Mouse (Mus musculus) embryonic facial prominence, embryonic 13.5 days (tissue): ENCODE measurements at regions not wholly inside any gene's neighbourhood (a gene's known extent, or its start where the extent isn't known, plus 50 kb on each side); places are given as distances from the start of the nearest gene placed in this dataset.
A peak's percentile ranks its signal among the peaks of the same experiment; 100 is the strongest.

Experiments
- ATAC-seq: fragments of 200-750 bp; cut with Nextera tagmentation; 2 replicates; pipeline ENCODE4 v1.8.0; 2017; ENCODE audit warnings: low read depth; ENCODE audit not compliant: insufficient number of reproducible peaks, insufficient read depth, low FRiP score, low TSS enrichment
- H3K27ac ChIP-seq: fragments of 300-500 bp; sonication (generic); 2 replicates; pipeline ENCODE4 v1.5.1; 2015; ENCODE audit warnings: moderate library complexity, mild to moderate bottlenecking, inconsistent platforms
- H3K27me3 ChIP-seq: fragments of 300-500 bp; sonication (generic); 2 replicates; pipeline ENCODE4 v1.6.1; 2015; ENCODE audit warnings: mild to moderate bottlenecking, inconsistent platforms
- H3K36me3 ChIP-seq: fragments of 300-500 bp; sonication (generic); 2 replicates; pipeline ENCODE4 v1.6.1; 2015; ENCODE audit warnings: mild to moderate bottlenecking, inconsistent platforms
- H3K4me1 ChIP-seq: fragments of 300-500 bp; sonication (generic); 2 replicates; pipeline ENCODE4 v1.6.1; 2015; ENCODE audit warnings: inconsistent platforms
- H3K4me2 ChIP-seq: fragments of 300-500 bp; sonication (generic); 2 replicates; pipeline ENCODE4 v1.6.1; 2015; ENCODE audit warnings: moderate library complexity, mild to moderate bottlenecking, inconsistent platforms
- H3K4me3 ChIP-seq: fragments of 300-500 bp; sonication (generic); 2 replicates; pipeline ENCODE4 v1.5.1; 2015; ENCODE audit warnings: mild to moderate bottlenecking, inconsistent platforms
- H3K9ac ChIP-seq: fragments of 300-500 bp; sonication (generic); 2 replicates; pipeline ENCODE4 v1.6.1; 2015; ENCODE audit warnings: mild to moderate bottlenecking, inconsistent platforms
- H3K9me3 ChIP-seq: fragments of 300-500 bp; sonication (generic); 2 replicates; pipeline ENCODE4 v1.6.1; 2016; ENCODE audit warnings: inconsistent platforms
- WGBS: fragments of 180-500 bp; shearing (Covaris S2); methylation state at CpG from one replicate; pipeline ENCODE4 v1.1.7; 2015; ENCODE audit warnings: mixed read lengths; 5-methylcytosine and 5-hydroxymethylcytosine counted together

GRCm38 (mm10) chr15:52483598-52484165 is 1401.0 kb upstream of the Gm7489 start:
- 0 out of 2 replicates have a peak, but pooled peaks cover 2% of the 10 kb centered on the region for H3K4me1 ChIP-seq
- 62% methylated on average over 5 of the region's 5 CpGs for WGBS
- H3K9ac ChIP-seq: no peak overlapping the region
- H3K36me3 ChIP-seq: no peaks in the 10 kb centered on the region
- no peaks in the 10 kb centered on the region for H3K27me3 ChIP-seq
- H3K9me3 ChIP-seq: no peaks in the 10 kb centered on the region
- no peak overlapping the region for H3K4me2 ChIP-seq
- no peak for ATAC-seq
- no peak overlapping the region for H3K4me3 ChIP-seq
- H3K27ac ChIP-seq: no peak overlapping the region

- Histone ChIP-seq H3K36me3 (no peaks in the 10 kb centered on the region), H3K4me2 (no peak overlapping the region), H3K9ac (no peak overlapping the region), H3K9me3 (no peaks in the 10 kb centered on the region), H3K4me1 (0 out of 2 replicates have a peak, but pooled peaks cover 2% of the 10 kb centered on the region), H3K4me3 (no peak overlapping the region), H3K27me3 (no peaks in the 10 kb centered on the region), H3K27ac (no peak overlapping the region)
- no peak for ATAC-seq
- 83% methylated on average over 5 of the region's 5 CpGs for WGBS
These were observed 1400.4 kb upstream of the Gm7489 start for GRCm38 (mm10) chr15:52484276-52484675.

GRCm38 (mm10) chr15:52505278-52505831 is 1379.4 kb upstream of the Gm7489 start:
- Histone ChIP-seq H3K4me3 (no peak overlapping the region), H3K27ac (no peak overlapping the region), H3K36me3 (no peaks in the 10 kb centered on the region), H3K9ac (no peak overlapping the region), H3K27me3 (no peaks in the 10 kb centered on the region), H3K4me2 (no peak overlapping the region), H3K4me1 (peaks cover 4% of the 10 kb centered on the region; the same call in 1 of the 2 replicates), H3K9me3 (no peaks in the 10 kb centered on the region)
- ATAC-seq: 0 out of 2 replicates have a peak, but pooled peaks have one; percentile 52
- 26% methylated on average over 9 of the region's 9 CpGs for WGBS

GRCm38 (mm10) chr15:52506930-52507329 is 1377.8 kb upstream of the Gm7489 start:
- peaks cover 4% of the 10 kb centered on the region; the same call in 1 of the 2 replicates for H3K4me1 ChIP-seq
- no peaks in the 10 kb centered on the region for H3K9me3 ChIP-seq
- no peak overlapping the region for H3K4me2 ChIP-seq
- ATAC-seq: no peak
- H3K36me3 ChIP-seq: no peaks in the 10 kb centered on the region
- H3K27me3 ChIP-seq: no peaks in the 10 kb centered on the region
- H3K27ac ChIP-seq: no peak overlapping the region
- no peak overlapping the region for H3K4me3 ChIP-seq
- H3K9ac ChIP-seq: no peak overlapping the region
- 2% methylated on average over 7 of the region's 7 CpGs for WGBS

GRCm38 (mm10) chr15:52508609-52509008 is 1376.1 kb upstream of the Gm7489 start:
- Histone ChIP-seq H3K4me1 (peaks cover 4% of the 10 kb centered on the region; the same call in 1 of the 2 replicates), H3K27me3 (no peaks in the 10 kb centered on the region), H3K27ac (no peak overlapping the region), H3K9me3 (no peaks in the 10 kb centered on the region), H3K36me3 (no peaks in the 10 kb centered on the region), H3K9ac (no peak overlapping the region), H3K4me2 (no peak overlapping the region), H3K4me3 (no peak overlapping the region)
- ATAC-seq: no peak
- WGBS: 51% methylated on average over 2 of the region's 2 CpGs

- H3K9ac ChIP-seq: no peak overlapping the region
- WGBS: 72% methylated on average over 4 of the region's 4 CpGs
- H3K27me3 ChIP-seq: no peaks in the 10 kb centered on the region
- H3K27ac ChIP-seq: no peak overlapping the region
- no peaks in the 10 kb centered on the region for H3K9me3 ChIP-seq
- H3K4me2 ChIP-seq: no peak overlapping the region
- H3K4me1 ChIP-seq: peaks cover 4% of the 10 kb centered on the region; the same call in 1 of the 2 replicates
- no peaks in the 10 kb centered on the region for H3K36me3 ChIP-seq
- H3K4me3 ChIP-seq: no peak overlapping the region
- no peak for ATAC-seq
These were observed 1374.6 kb upstream of the Gm7489 start for GRCm38 (mm10) chr15:52510137-52510536.

GRCm38 (mm10) chr15:52536594-52536993 is 1348.1 kb upstream of the Gm7489 start:
- H3K4me3 ChIP-seq: no peak overlapping the region
- no peaks in the 10 kb centered on the region for H3K36me3 ChIP-seq
- H3K27ac ChIP-seq: no peak overlapping the region
- no peak overlapping the region for H3K4me2 ChIP-seq
- no peak for ATAC-seq
- 87% methylated on average over 2 of the region's 2 CpGs for WGBS
- H3K27me3 ChIP-seq: no peaks in the 10 kb centered on the region
- H3K4me1 ChIP-seq: no peaks in the 10 kb centered on the region
- H3K9ac ChIP-seq: no peak overlapping the region
- no peaks in the 10 kb centered on the region for H3K9me3 ChIP-seq

GRCm38 (mm10) chr15:52558682-52559081 is 1326.0 kb upstream of the Gm7489 start:
- no peaks in the 10 kb centered on the region for H3K9me3 ChIP-seq
- H3K4me2 ChIP-seq: no peak overlapping the region
- no peak overlapping the region for H3K27ac ChIP-seq
- no peak overlapping the region for H3K9ac ChIP-seq
- no peaks in the 10 kb centered on the region for H3K36me3 ChIP-seq
- no peak overlapping the region for H3K4me3 ChIP-seq
- no peaks in the 10 kb centered on the region for H3K4me1 ChIP-seq
- no peak for ATAC-seq
- H3K27me3 ChIP-seq: no peaks in the 10 kb centered on the region

- no peaks in the 10 kb centered on the region for H3K27me3 ChIP-seq
- no peak overlapping the region for H3K9ac ChIP-seq
- no peak overlapping the region for H3K4me2 ChIP-seq
- H3K9me3 ChIP-seq: no peaks in the 10 kb centered on the region
- H3K4me3 ChIP-seq: no peak overlapping the region
- no peak overlapping the region for H3K27ac ChIP-seq
- no peak for ATAC-seq
- WGBS: 75% methylated on average over 1 of the region's 1 CpGs
- H3K4me1 ChIP-seq: no peaks in the 10 kb centered on the region
- H3K36me3 ChIP-seq: no peaks in the 10 kb centered on the region
These were observed 1320.6 kb upstream of the Gm7489 start for GRCm38 (mm10) chr15:52564078-52564477.

GRCm38 (mm10) chr15:52565449-52565851 is 1319.3 kb upstream of the Gm7489 start:
- Histone ChIP-seq H3K27me3 (no peaks in the 10 kb centered on the region), H3K9me3 (no peaks in the 10 kb centered on the region), H3K4me1 (no peaks in the 10 kb centered on the region), H3K27ac (no peak overlapping the region), H3K4me2 (no peak overlapping the region), H3K9ac (no peak overlapping the region), H3K36me3 (no peaks in the 10 kb centered on the region), H3K4me3 (no peak overlapping the region)
- no peak for ATAC-seq
- 82% methylated on average over 5 of the region's 5 CpGs for WGBS

GRCm38 (mm10) chr15:52570256-52570655 is 1314.5 kb upstream of the Gm7489 start:
- no peak for ATAC-seq
- H3K4me3 ChIP-seq: no peak overlapping the region
- no peaks in the 10 kb centered on the region for H3K4me1 ChIP-seq
- no peak overlapping the region for H3K27ac ChIP-seq
- H3K4me2 ChIP-seq: no peak overlapping the region
- no peaks in the 10 kb centered on the region for H3K9me3 ChIP-seq
- 89% methylated on average over 1 of the region's 1 CpGs for WGBS
- H3K9ac ChIP-seq: no peak overlapping the region
- no peaks in the 10 kb centered on the region for H3K27me3 ChIP-seq
- no peaks in the 10 kb centered on the region for H3K36me3 ChIP-seq

GRCm38 (mm10) chr15:52577614-52578013 is 1307.1 kb upstream of the Gm7489 start:
- 85% methylated on average over 2 of the region's 2 CpGs for WGBS
- ATAC-seq: no peak

More at GRCm38 (mm10) chr15:52577614-52578013, 1307.1 kb upstream of the Gm7489 start:
- no peaks in the 10 kb centered on the region for H3K4me1 ChIP-seq
- H3K27ac ChIP-seq: no peak overlapping the region
- no peaks in the 10 kb centered on the region for H3K36me3 ChIP-seq
- H3K9ac ChIP-seq: no peak overlapping the region
- no peak overlapping the region for H3K4me2 ChIP-seq
- no peaks in the 10 kb centered on the region for H3K9me3 ChIP-seq
- no peaks in the 10 kb centered on the region for H3K27me3 ChIP-seq
- no peak overlapping the region for H3K4me3 ChIP-seq
